ENCODE assay signal across 12 mouse cellular contexts in genomic region chr10:42604874-42605273, GRCm38 (mm10). TPM values are rescaled to one million over a fixed set of nuclear protein-coding genes. Genes with fewer than 3 reads are reported as not detected.
A peak's percentile ranks its signal among the peaks of the same experiment; 100 is the strongest.
DNase-seq lines count a peak whose midpoint lies in the region; TF ChIP-seq lines count a peak whose summit lies in the region.
"Had no signal": no experiment of that assay in that cellular context is flagged by ENCODE, and none has a peak within 500 bp of the region (broad histone marks: within the 10 kb centered on the region; RNA-seq: fewer than 3 reads in every experiment).

No protein-coding gene starts in this region.

- peaks cover 1% of the 10 kb centered on the region; the same call in 1 of the 2 replicates for H3K27me3 ChIP-seq in kidney, adult 2 months (replicated peaks; ENCODE audit: control insufficient read depth, insufficient read depth, low read length)

- in situ Hi-C loops in ES-E14 (cut with MboI; ENCODE audit: low sequenced_read_pairs in 2 of 2, unreplicated experiment in 2 of 2): loop anchor here in 1 of 2 experiments (25.0 kb wide), 1 partner anchor 293 kb away; no protein-coding TSS in a partner anchor

- TF ChIP-seq POLR2A in kidney, adult 2 months (IDR thresholded peaks at IDR 0.05; ENCODE audit: low read depth, low read length): no peak
- no peak for TF ChIP-seq POLR2A in embryonic fibroblast, embryonic 13.5 days (IDR thresholded peaks at IDR 0.05; ENCODE audit: low read depth, low read length)

- H3K9me3 ChIP-seq in ES-E14 (ENCODE audit: control insufficient read depth, insufficient read depth, low read depth, low read length): no peaks in the 10 kb centered on the region

- H3K4me1 ChIP-seq in kidney, adult 2 months (ENCODE audit: control insufficient read depth, insufficient read depth, low read length): no peaks in the 10 kb centered on the region
- no peaks in the 10 kb centered on the region for H3K4me1 ChIP-seq in ES-E14 (ENCODE audit: control insufficient read depth in 2 of 2, insufficient read depth in 2 of 2, low read length in 2 of 2, poor library complexity in 1 of 2)
- no peaks in the 10 kb centered on the region for H3K4me1 ChIP-seq in embryonic fibroblast, embryonic 13.5 days (ENCODE audit: control insufficient read depth, insufficient read depth, low read length)
- H3K4me1 ChIP-seq: hindbrain, embryonic 10.5 days; neural tube, embryonic 13.5 days had no signal

- DNase-seq in kidney, adult 2 months: no peak
- no peak for DNase-seq in kidney, postnatal 25 days
- peak; percentile 45 for DNase-seq in 416B (ENCODE audit: low read depth)
- DNase-seq in ES-E14 (ENCODE audit: low read depth, low spot score): no peak
- DNase-seq in retina, postnatal 1 day: no peak
- DNase-seq in heart, adult 11 months: no peak
- DNase-seq in right cerebral cortex, postnatal 10 days (ENCODE audit: low spot score in 2 of 2): no peak
- DNase-seq: embryo, embryonic 11 days had no signal

- no peaks in the 10 kb centered on the region for H3K36me3 ChIP-seq in kidney, adult 2 months (ENCODE audit: control insufficient read depth, insufficient read depth, low read length)
- no peaks in the 10 kb centered on the region for H3K36me3 ChIP-seq in ES-E14 (ENCODE audit: control insufficient read depth, insufficient read depth, low read length, poor library complexity, severe bottlenecking)
- H3K36me3 ChIP-seq: hindbrain, embryonic 10.5 days; neural tube, embryonic 13.5 days had no signal

- no peak overlapping the region for H3K4me3 ChIP-seq in kidney, adult 2 months (ENCODE audit: insufficient read depth, low read depth, low read length)
- no peak overlapping the region for H3K4me3 ChIP-seq in ES-E14 (ENCODE audit: insufficient read depth in 1 of 2, low read depth in 1 of 2, low read length in 2 of 2, poor library complexity in 1 of 2, severe bottlenecking in 1 of 2)
- H3K4me3 ChIP-seq in embryonic fibroblast, embryonic 13.5 days (ENCODE audit: insufficient read depth, low read length): no peak overlapping the region
- H3K4me3 ChIP-seq: hindbrain, embryonic 10.5 days; neural tube, embryonic 13.5 days had no signal

- H3K9ac ChIP-seq in ES-E14 (ENCODE audit: insufficient read depth, low read depth, low read length, poor library complexity, severe bottlenecking): no peak overlapping the region
- H3K9ac ChIP-seq: neural tube, embryonic 13.5 days had no signal

- no peak overlapping the region for H3K27ac ChIP-seq in kidney, adult 2 months (ENCODE audit: insufficient read depth, low read depth, low read length)
- H3K27ac ChIP-seq in ES-E14 (ENCODE audit: insufficient read depth, low read depth, low read length, poor library complexity, severe bottlenecking): no peak overlapping the region
- no peak overlapping the region for H3K27ac ChIP-seq in embryonic fibroblast, embryonic 13.5 days (ENCODE audit: insufficient read depth, low read length)
- H3K27ac ChIP-seq: hindbrain, embryonic 10.5 days; neural tube, embryonic 13.5 days had no signal

- 57% methylated on average over 2 of the region's 2 CpGs for WGBS in kidney, adult 2 months

- TF ChIP-seq CTCF in kidney, adult 2 months (conservative IDR thresholded peaks at IDR 0.05; ENCODE audit: insufficient read depth, insufficient read length, low read depth, low read length): peak; percentile 36
- TF ChIP-seq CTCF in embryonic fibroblast, embryonic 13.5 days (IDR thresholded peaks at IDR 0.05; ENCODE audit: borderline replicate concordance, insufficient read depth, low read length): peak; percentile 21; the same call in 1 of the 2 replicates

TF ChIP-seq in ES-E14, 5 proteins besides CTCF, POLR2A, EP300 and RAD21:
- TF ChIP-seq MAFK (IDR thresholded peaks at IDR 0.05; ENCODE audit: insufficient read depth, low read depth, low read length) (no peak), ZNF384 (IDR thresholded peaks at IDR 0.05; ENCODE audit: low read depth, low read length) (no peak), CHD2 (IDR thresholded peaks at IDR 0.05; ENCODE audit: low read depth, low read length) (no peak), HCFC1 (IDR thresholded peaks at IDR 0.05; ENCODE audit: borderline replicate concordance, insufficient read depth, low read length) (no peak), ZC3H11A (IDR thresholded peaks at IDR 0.05; ENCODE audit: borderline replicate concordance, low read depth, low read length) (peak; percentile 69; the same call in 1 of the 2 replicates)

RNA-seq across cellular contexts. Expression of gene Ostm1, which starts 21.3 kb away (rescaled TPM):
- polyA plus RNA-seq in kidney, adult 2 months (2012; rRNA removed): 15.4 and 15.5 TPM in 2 replicates
- 19.7 and 23.7 TPM in 2 replicates for total RNA-seq in ES-E14 (2012; rRNA removed)
- 22.5 and 25.1 TPM in 2 replicates for polyA plus RNA-seq in embryonic fibroblast, embryonic 13.5 days (2011; ENCODE audit: insufficient read length, low read depth, missing spikeins)

RNA-seq across cellular contexts. Expression of gene Nr2e1, which starts 21.4 kb away (rescaled TPM):
- not detected in 2 replicates for polyA plus RNA-seq in kidney, adult 2 months (2012; rRNA removed)
- not detected in 2 replicates for total RNA-seq in ES-E14 (2012; rRNA removed)
- polyA plus RNA-seq in embryonic fibroblast, embryonic 13.5 days (2011; ENCODE audit: insufficient read length, low read depth, missing spikeins): not detected in 2 replicates
- polyA plus RNA-seq: lung, embryonic 16.5 days; neural tube, embryonic 13.5 days had no signal
